Mouse (Mus musculus) urinary bladder, adult 18-20 months (tissue): ENCODE data around the gene Park7.
"Not testable (repeated sequence)": the region's sequence is repeated elsewhere in the genome, so short reads cannot be mapped to it uniquely, and the experiment has no call there.

Experiments
- DNase-seq, 2 experiments: peaks; one replicate each; pipeline ENCODE4 v3.0.0; 2022; ENCODE audit warnings: low spot score in 2 of 2, mixed read lengths in 2 of 2

Park7 gene

DNA sequence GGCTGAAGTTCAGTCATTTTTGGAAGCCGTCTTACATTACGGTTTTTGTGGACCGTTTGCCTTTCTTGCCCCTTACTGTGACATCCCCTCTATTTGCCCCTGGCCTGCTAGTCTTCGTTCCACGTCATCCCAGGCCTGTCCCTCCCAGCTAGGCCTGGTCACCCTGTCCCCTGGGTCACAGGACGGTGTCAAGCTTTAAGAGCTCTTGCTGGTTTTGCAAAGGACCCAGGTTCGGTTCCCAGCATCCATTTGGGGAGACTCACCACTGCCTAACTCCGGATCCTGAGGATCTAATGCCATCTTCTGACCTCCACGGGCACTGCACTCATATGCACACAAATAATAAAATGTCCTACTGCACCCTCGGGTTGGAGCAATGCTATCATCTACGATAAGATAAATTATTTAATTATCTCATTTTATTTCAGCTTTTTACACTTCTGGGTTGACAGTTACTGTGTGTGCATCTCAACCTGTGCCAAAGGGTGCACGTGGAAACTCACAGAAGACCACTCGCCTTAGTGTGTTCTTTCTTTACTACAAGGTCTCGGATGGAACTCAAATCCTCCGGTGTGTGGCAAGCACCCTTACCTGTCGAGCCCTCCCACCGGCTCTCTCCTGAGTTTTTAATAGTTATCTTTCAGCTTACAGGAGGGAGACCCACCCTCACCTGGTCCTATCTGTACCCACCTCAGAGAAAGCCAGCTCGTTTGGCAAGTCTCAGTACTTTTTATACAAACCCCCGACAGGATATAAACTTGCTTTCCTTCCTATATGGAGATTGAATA is 3.9 kb downstream of the Park7 start:
- DNase-seq: no peak

DNA sequence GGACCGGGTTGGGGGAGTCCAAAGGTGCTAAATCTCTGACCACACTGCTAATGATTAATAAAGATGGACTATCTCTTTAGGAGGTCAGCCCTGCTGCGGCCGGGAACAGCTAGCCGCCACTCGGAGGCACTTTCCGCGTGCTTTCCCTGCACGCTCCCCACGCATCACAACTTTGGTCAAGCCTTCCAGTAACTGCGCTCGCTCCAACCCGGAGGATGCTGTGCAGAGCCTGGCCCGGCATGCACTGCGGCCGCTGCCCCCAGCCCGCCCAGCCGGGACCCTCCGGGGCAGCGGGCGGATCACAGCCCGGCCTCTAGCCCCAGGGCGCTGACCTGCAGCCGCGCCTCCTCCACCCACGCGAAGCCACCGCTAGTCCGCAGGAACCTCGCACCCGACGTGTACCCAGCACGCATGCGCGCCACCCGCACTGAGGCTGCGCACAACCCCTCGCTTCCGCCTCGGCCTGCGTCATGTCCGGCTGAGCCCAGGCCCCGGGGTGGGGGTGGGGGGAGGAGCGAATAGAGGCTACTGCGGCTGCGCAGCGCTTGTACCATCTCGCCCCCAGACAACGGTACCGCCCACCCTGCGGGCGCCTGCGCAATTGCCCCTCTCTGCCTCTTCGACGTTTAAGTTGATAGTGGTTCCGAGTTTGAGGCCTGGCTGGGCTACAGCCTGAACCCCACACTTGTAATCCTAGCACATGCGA is 4.6 kb downstream of the Park7 start:
- peak; percentile 98 to 99 for DNase-seq

DNA sequence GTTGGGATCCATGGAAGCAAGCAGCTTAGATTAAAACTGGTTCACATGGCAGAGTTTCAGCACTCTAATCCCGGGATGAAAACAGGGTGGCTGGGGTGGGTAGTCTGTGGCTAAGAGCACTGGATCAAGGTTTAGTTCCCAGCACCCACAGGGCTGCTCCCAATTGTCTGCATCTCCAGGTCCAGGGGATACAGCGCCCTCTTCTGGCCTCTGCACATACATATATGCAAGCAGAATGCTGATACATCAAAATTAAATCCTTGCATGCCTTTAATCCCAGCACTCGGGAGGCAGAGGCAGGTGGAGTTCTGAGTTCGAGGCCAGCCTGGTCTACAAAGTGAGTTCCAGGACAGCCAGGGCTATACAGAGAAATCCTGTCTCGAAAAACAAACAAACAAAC is 5.7 kb downstream of the Park7 start:
- DNase-seq: not testable (repeated sequence)

DNA sequence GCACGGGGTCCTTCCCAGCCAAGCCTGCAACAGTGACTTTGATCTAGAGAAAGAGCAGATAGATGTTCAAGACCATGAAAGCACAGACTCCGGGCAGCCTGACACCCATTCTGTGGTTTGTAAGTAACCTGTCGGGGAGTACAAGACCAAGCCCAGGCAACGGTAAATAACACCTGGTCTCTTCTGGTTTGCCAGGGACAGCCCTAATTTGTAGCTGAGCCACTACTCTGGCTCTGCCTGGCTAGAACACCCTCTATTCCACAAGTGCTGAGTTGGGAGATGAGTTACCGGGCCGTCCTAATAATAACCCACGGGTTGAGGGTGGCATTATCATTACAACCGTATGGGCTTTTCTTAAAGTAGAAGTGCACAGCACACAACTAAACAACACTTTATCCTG is 7.1 kb downstream of the Park7 start:
- DNase-seq: no peak

DNA sequence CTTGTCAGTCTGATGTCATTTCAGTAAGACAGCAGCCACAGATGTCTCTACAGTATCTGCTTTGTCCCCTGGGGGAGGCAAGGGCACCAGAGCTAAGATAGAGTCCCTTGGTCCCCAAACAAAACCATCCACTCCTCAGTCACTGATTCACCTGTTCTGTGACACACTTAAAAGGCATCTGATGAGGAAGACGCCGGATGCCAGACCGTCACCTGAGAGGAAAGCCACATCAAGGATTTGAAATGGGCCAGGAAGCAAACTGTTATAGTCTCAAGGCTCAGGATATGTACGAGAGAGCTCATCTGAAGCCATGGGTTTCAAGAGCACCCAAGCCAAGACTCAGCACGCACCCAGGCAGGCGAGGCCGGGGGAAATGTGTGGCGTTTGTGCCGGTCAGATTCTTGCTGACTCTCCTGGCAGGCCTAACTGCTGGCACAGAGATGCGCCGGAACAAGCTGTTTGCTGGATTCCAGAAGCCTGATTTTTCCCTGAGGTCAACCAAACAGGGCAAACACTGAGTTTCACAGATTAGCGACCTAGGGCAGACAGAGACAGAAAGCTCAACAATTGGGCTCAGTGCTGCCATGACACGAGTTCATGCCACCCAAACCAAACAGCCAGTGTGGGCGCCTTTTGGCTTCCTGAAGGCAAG is 11.0 kb downstream of the Park7 start:
- DNase-seq: no peak

DNA sequence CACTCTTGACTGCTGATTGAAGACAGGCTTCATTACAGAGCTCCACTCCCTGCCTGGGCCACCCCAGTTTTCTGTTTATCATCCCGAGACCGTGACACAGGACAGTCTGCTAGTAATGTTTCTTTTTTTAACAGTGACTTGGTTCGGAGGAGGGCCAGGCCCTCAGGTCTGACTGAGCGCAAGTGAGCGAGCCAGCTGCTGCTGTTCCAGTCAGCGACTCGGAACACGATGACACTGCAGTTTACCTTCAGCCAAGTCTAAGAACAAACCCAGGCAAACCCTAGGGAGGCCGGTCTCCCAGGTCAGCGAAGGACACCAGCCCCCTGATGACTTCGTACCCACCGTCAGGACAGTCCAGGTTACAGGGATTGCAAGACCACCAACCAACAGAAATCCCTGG is 12.2 kb downstream of the Park7 start:
- DNase-seq: no peak

DNA sequence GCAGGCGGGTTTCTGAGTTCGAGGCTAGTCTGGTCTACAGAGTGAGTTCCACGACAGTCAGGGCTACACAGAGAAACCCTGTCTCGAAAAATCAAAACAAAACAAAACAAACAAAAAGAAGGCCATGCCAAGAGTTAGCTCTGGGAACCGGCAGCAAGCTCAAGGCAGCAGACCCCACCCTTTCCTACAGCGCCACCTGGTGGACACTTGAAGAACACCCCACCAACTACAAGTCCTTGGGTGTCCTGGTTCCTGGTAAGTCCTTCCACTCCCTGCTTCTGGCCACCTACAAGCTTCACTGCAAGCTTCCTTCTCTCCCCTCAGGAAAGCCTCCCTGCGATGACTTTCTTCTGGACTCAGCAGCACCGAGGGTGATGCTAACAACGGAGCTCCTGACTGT is 12.6 kb downstream of the Park7 start:
- DNase-seq: peak in 1 of 2 experiments; percentile 46

DNA sequence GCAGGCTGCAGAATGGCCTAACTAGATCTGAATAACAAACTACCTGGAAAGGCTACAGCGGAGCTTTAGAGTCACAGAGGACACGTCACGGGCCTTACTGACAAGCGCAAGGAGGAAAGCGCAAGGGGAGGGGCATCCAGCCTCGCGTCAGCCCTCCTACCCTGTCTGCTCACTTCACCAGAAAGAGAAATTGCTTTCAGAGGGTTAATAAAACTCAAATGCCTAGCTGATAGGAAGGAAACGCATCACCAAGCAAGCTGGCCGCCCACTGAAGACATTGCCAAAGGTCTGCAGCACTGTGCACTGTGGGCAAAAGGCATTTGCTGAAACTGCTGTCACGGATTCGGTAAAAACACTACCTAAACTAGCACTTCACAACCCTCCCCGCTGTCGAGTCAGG is 13.8 kb downstream of the Park7 start:
- DNase-seq: no peak

DNA sequence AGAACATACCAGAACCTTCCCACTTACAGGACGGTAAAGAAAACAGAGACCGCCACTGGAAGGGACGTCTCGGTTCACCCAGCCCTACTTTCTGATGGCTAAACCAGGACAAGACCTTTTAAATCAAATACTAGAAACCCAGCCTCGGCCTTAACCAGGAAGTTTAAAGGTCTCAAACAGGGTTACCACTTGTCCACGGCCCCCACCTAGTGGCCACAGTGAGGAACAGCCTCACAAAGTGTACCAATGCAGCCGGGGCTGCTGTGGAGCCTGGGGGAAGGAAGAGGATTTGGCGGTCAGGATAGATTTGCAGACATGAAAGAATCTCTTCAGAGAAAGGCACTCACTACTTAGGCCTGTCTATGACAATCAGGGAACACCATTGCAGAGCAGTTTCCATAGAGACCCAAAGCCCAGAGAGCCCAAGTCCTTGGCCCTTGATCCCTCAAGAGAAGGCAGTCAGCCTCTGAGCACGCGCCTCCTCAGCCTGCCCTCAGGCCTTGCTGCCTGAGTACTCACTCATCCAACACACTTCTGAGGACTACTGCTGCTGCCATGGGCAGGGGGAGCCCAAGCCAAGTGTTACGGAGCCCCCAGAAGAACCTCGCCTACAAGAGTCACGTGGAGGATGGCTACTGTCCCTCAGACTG is 15.4 kb downstream of the Park7 start:
- peak in 1 of 2 experiments; percentile 54 for DNase-seq

DNA sequence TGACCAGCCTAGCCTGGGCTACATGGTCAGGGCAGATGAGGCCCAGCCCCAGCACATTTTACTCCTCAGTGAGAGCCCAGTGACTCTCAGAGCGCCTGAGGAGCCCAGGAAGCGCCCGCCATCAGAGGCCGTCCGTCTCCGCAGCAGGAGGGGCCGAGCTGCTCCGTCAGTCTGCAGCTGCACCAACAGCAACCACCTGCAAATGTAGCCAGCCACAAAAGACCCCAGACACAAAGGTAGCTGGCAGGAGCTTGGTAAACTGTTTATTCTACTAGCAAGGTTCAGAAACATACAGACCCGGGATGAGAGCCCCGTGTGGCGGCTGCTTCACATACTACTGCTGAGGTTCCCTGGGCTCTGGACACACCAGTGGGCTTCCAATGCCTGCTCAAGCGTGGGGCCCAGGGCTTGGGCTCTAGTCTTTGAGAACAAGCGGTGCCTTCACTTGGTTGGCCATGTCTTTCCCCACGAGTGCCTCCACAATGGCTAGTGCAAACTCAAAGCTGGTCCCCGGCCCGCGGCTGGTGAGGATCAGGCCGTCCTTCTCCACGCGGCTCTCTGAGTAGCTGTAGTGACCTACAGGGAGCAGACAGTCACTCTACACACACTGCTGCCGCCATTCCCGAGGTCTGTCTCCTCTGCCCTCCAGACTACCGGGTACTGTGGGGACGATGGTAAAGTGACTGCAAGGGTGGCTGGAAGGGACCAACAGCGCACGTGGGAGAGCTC is 17.2 kb downstream of the Park7 start:
- DNase-seq: no peak

DNA sequence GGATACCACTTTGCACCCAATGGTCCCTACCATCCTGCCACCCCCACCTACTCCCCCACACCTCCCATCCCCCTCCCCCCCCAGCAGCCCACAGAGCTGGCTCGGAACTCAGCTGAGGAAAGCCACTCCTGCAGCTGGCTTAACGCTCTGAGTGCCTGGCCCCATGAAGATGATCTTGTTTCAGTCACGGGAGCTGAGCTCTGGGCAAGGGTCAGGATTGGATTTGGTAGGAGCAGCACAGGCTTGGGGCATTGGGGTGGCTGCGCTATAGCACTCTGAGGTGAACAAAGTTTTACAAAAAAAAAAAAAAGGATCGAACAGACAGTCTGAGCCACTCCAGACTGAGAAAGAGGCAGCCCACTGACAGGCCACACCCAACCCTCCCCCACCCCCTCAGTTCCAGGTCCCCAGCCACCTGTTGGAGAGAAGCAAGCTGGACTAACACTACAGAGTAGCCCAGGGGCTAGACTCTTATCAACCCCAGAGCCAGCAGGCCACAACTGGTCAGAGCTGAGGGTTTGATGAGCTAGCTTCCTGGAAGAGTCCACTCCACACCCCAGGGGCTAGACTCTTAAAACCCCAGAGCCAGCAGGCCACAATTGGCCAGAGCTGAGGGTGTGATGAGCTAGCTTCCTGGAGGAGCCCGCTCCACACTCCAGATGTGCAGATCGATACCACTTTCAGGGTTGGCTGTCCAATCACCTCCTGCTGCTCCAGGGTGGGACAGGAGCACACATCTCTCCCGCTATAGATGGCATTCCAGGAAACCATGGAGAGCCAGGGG is 19.3 kb downstream of the Park7 start:
- DNase-seq: no peak

DNA sequence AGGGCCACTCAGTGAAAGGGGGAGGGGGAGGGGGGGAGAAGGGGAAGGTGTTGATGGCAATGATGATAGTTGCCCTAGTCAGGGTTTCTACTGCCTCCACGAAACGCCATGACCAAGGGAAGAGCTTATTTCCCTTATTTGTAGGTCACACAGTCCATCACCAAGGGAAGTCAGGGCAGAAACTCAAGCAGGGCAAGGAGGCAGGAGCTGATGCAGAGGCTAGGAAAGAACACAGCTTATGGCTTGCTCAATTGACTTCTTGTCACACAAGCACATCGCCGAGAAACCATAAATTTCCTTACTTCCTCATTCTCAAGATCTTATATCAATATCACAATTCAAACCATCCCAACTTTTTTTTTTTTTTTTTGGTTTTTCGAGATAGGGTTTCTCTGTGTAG is 22.9 kb downstream of the Park7 start:
- no peak for DNase-seq

DNA sequence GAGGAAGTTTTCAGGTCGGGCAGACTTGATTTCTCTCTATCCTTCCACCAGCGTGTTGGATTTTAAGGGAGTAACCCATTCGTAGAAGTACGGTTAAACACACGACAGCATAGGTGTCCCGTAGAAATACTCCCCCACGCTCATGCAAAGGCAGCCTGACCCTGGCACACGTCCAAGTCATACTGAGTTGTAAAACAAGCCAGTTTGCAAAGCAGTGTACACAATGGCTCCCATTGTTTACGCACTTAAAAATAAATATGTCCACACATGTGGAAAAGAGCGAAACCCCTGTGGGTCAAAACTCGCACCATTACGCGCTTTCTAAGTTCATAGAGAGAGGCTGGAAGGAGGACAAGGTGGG is 24.3 kb downstream of the Park7 start:
- peak in 1 of 2 experiments; percentile 52 for DNase-seq

DNA sequence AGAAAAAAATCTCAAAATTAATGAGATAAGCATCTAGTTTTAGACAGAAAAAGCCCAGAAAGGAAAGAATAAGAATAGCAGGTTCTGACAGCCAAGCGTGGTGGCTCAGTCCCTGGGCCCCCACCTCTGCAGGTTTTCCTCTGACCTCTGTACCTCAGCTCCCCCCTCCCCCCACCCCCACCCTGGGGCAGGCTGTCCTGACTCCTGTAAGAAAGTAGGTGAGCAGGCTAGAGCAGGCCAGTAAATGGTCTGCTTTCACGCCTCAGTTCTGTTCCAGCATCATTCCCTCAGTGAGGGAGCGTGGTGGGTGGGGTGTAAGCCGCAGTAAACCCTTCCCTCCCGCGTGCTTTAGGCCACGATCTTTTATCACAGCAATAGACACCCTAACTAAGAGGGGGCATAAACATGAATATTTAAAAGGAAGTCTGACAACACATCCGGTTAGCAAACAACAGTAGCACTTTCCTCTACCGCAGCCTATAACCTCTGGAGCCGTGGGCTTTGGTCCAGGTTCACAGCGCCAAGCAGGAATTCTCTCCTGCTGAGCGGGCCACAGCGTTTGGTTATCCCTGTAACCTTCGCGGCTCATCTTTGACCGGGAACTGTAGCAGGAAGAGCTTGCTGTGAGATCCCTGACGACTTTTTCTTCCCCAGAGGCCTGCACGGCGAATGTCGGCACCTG is 24.8 kb downstream of the Park7 start:
- DNase-seq: no peak

DNA sequence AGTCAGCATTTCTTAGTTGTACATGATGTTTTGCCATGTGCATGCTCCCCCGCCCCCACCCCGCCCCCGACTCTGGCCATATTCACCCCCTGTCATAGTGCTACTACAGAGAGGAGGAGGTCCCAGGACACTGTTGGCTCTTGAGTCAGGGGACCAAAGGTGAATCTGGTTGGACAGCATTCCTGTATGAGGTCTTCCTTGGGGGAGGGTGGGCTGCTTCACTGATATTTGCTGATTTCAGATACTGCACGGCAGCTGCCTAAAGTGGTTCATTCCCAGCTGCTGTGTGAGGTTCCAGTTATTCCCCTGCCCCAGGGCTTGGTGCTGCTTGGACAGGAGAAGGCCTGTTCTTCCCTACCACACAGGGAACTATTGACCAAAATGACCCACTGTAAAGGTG is 25.7 kb downstream of the Park7 start:
- no peak for DNase-seq

DNA sequence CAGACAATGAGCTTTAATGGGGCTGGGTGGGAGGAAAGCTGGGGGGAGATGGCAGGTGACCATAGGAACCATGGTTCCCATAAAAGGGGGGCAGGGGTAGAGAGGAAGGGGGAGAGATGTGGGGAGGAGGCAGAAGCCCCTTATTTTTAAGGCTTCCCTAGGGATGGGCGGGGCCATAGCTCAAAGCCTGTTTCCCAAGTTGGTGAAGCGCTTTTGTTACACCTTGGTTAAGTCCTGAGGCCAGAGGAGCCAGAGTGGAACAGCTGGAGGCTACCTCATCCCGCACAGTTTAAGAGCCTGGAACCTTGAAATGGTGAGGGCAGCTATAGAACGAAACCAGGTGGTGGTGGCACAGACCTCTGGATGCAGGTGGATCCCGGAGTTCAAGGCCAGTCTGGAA is 26.3 kb downstream of the Park7 start:
- DNase-seq: no peak

DNA sequence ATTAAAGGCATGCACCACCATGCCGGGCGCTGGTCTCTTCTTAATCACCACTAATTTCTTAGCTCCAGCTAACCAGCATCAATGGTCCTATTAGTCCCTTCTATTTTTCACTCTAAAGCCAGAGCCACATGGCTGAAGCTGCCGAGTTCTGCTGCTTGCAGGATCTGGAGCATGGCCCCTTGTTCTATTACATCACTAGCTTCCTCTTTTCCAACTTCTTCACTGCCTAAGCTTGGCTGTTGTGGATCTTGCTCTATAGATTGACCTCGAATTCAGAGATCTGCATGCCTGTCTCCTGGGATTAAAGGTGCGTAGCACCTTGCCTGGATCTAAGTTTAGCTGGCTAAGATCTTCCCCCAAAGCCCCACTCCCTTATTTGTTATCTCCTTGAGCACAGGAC is 31.6 kb downstream of the Park7 start:
- DNase-seq: no peak

DNA sequence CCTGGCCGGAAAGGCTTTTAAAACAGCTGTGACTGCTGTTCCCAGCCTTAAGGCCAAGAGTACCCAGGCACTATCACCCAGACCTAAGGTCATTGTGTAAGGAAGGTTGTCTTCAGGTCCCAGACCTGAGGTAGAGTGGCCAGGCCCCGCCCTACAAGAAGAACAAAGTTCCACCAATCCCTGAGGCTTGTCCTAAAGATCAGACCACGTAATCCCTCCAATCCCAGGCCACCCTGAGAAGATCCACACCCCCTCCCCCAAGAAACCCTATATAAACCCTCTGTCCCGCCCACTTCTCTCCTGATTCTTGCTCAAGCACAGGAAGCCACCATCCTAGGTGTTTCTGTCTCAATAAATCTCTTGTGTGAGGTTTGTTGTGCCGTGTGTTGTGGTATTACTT is 33.9 kb downstream of the Park7 start:
- no peak for DNase-seq

DNA sequence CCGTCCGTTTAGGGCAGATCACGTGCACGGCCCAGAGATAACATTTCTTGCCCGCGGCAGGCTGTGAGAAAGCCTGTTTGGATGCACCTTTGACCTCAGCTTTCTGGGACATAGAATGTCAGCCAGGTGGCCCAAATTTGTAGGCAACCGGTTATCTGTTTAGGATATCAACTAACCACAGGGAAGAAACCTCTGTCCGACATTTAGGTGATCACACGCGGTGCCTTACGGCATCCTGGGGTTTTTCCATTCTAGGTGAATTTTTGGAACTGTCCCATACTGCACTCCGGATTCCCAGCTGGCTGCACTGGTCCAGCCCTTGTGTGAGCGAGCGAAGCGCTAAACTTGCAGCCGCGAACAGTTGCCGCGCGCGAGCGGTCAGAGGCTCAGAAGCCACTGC is 34.6 kb downstream of the Park7 start:
- no peak for DNase-seq

DNA sequence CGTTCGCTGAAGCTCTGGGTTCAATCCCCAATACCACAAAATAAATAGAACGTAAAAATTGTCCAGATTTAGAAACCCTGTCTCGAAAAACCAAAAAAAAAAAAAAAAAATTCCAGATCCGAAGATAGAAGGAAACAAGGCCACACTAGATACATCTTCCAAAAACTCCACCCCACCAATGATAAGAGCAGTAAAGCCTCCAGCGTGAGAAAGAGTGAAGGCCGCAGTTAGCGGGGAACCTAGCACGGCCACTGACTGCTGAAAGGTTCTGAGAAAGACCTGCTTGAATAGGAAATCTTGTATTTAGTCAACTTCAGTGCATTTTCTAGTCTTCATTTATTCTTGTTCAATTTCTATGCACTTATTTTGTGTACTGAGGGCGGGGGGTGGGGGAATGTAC is 38.8 kb downstream of the Park7 start:
- no peak for DNase-seq
